Mouse (Mus musculus) naive thymus-derived CD4-positive, alpha-beta T cell, adult 2 months (primary cell): ENCODE measurements at regions not wholly inside any gene's neighbourhood (a gene's known extent, or its start where the extent isn't known, plus 50 kb on each side); places are given as distances from the start of the nearest gene placed in this dataset.

Experiments
- DNase-seq: peaks from one replicate; pipeline ENCODE4 v3.0.0-alpha.2; 2011; ENCODE audit warnings: low read depth

DNA sequence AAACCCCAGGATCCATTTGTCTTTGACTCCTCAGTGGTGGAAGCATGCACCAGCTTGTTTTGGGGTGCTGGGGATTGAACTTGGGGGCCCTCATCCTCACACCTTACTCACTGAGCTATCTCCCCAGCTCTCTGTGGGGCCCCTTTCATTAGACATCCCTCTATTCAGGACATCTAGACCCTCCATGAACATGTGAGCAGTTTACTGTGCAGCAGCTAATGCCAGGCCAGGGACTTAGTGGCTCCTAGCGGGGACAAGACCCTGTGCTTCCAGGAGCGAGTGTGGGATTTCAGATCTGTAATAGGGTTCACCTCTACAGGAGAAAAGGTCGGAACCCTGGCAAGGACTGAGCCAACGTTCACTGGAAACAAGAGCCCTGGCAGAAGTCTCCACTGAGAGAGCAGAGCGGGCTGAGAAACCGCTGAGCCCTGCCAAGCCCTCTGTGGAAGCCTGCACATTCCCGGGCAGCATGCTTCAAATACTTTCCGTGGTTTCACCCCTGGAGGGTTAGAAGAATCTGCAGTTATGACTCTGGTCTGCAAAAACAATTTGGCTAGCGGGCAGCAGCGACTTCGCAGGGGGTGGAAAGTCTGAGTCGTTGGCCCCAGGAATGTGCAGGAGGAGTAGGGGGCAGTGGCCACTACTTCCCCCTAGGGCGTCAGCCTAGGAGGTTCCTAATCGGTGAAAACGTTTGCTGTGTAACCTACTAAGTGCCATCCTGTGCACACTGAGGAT, 125.6 kb downstream of the Smad6 start:
- DNase-seq = no peak

DNA sequence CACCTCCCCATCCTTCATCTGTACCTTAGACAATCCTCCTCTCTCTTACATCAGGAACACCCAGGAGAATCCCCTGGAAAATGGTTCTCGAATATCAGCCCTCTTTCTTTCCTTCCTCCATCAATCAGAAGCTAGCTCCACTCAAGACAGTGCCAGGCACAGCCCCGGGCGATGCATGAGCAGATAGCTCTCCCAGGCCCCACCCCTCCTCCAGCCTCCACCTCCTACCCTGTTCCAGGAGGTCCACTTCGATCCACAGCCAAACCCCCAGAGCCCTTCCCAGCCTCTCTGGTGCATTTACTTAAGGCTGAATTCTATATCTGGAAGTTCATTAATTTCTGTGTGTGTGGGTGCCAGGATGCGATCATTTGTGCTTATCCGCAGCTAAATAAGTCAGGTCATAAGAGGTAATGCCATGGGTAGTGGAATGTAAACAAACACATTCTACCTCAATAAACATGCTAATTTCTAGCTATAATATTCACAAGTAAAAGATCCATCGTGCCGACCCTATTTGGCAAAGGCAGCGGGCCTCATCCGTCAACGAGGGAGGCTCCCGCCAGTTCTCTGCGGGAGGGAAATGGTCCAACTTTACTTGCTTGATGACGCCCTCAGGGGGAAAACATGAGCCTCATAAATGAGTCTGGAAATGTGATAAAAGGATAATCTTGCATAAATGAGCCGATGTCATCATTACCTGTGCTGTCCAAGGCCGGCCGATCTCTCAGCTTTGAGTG, 129.5 kb downstream of the Smad6 start:
- no peak for DNase-seq

- DNase-seq = no peak
Observed at GRCm38 (mm10) chr9:63890717-63891116, 131.1 kb downstream of the Smad6 start.

GRCm38 (mm10) chr9:63889570-63889969, 131.8 kb upstream of the Smad3 start:
- DNase-seq = no peak

- DNase-seq = no peak
Observed at GRCm38 (mm10) chr9:63884971-63885370, 127.2 kb upstream of the Smad3 start.

DNA sequence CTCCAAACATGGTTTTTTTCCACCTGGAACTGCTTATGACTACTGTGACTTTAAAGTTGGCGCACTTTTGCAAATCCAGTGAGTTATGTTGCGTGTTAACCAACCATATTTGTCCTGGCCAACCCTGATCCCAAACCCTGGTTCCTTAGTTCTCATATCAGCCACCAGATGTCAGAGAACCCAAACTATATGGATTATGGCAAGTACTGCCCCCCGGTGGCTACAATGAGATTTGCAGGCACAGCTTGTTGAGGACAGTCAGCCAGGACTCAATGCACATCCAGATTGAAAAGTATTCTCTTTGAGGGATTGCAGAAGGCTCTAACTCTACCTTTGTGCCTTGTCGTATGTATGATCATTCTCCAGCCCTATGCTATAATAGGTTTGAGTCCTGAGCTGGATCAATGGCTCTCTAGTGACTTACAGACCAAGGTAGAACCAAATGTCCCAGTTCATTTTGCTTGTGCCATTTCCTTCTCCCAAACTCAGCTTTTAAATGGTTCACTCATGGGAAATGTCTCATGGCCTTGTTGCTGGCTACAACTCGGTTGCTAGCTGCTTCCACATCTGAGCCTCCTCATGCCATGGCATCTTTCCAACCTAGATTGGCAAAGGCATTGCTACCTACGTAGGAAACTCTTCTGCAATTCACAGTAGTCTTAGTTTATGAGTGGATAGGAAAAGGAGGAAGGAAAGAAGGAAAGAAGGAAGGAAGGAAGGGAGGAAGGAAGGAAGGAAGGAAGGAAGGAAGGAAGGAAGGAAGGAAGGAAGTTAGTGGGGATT, 126.1 kb upstream of the Smad3 start:
- DNase-seq = peak; percentile 13

DNA sequence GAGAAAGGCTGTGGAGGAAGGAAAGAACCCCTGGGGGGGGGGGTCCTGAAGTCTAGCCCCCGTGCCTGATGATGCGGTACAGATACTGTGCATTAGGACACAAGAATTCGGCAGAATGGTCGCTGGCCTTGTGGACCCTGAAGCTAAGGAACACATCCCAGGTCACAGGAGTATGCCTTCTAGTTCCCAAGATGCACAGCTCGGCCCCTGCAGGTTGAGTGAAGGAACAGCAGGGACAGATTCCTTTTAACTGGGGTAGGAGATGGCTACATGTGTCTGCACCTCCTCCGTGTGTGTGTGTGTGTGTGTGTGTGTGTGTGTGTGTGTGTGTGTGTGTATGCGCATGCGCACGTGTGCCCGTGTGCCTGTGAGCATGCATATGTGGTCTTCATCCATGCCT, 123.9 kb upstream of the Smad3 start:
- DNase-seq = no peak

GRCm38 (mm10) chr9:63881261-63881563, 123.4 kb upstream of the Smad3 start:
- no peak for DNase-seq

- DNase-seq = no peak
Observed at GRCm38 (mm10) chr9:63880487-63881260, 122.9 kb upstream of the Smad3 start.

DNA sequence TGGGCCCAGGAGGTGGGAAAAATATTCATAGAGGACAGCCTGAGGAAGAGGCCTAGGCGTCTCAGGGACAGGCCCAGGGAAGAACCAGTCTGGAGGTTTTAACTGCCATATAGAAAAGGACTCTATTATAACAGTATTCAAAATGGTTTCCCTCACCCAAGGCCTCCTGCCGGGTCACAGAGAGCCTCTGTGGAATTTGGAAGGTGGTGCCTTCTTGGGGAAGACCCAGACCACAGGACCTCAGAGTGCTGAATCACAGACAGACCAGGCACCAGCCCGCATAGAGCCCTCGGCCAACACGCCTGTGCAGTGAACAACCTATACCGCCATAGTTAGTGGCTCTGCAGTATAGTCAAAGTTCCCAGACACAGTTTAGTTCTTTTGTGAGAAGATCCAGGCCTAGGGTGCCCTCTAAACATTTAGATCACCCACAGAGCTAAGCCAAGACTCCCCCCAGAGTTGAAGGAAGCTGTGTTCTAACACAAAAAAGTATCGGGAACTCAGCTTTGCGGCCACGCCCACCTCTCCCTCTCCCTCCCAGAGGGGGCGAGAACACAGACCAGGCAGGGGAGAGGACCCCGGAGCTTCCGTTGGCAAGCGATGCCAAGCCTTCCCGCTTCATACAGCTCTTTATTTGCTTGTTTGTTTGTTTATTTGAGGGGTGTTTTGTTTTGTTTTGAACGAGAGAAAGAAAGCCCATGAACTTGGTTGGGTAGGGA, 122.1 kb upstream of the Smad3 start:
- no peak for DNase-seq

GRCm38 (mm10) chr9:63877864-63878263, 120.1 kb upstream of the Smad3 start:
- no peak for DNase-seq

DNA sequence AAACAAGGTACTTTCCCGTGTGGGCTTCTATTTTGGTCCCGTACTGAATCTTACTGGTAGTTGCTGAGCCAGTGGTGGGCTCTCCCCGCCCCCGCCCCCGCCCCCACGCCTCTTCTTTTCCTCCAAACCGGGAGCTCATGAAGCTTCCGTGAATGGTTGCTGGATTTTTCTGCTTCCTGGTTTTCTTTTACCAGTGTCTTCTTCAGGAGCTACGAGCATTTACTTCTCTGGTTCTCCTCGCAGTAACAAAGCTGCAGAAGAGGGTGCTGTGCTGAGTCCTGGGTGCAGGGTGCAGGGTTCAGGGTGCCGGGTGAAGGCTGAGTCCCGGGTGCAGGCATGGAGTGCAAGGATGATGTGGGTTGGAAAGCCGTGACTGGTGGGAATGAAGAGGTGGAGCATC, 119.1 kb upstream of the Smad3 start:
- no peak for DNase-seq

DNA sequence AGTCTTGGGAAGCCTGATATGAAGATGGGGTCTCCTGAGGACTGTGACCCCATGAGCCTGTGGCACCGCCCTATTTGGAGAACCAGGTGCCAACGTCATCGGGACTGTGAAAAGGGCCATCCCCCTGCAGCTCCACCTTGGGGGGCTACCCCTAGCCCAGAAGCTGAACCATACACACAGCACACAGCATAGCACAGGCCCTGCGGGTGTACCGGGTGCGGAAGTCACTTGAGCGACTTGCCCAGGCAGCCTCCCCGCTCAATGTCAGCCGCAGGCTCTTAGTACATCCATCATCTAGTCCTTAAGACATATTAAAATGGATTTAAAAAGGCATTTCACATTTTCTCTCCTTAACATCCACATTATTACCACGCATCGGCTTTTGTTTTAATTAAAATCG, 118.2 kb upstream of the Smad3 start:
- no peak for DNase-seq

DNA sequence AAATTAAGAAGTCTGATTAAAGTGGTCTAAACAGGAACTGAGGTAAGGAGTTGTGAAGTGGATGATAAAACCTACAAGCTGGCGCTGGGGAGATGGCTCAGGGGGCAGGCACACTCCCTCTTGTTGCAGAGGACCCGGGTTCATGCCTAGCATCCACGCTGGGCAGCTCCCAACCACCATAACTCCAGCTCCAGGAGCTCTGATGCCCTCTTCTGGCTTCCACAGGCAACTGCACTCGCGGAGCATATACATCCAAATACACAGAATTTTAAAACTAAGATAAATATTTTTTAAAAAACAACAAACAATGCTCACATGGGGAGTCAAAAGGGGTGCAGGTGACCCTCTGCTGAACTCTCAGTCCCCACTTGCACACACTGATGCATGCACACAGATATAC, 117.4 kb upstream of the Smad3 start:
- no peak for DNase-seq

GRCm38 (mm10) chr9:63864350-63864749, 106.6 kb upstream of the Smad3 start:
- DNase-seq = no peak

DNA sequence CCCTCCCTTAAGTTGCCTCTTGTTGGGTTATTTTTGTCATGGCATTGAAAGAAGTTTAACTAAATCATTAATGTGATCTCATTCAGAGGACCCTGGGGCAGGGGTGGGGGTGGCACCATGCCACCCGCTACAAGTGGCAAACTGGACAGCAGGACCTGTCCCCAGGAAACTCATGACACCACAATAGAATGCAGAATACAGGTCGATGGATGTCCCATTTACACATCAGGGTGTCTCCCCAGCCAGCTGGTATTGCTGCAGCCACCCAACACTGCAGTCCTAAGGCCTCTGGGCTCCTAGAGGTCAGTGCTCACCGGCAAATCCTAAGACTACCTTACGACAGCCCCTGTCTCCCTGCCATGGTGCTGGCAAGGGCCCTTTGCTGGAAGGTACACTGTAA, 105.5 kb upstream of the Smad3 start:
- DNase-seq = no peak

GRCm38 (mm10) chr9:63862427-63862826, 104.6 kb upstream of the Smad3 start:
- no peak for DNase-seq

DNA sequence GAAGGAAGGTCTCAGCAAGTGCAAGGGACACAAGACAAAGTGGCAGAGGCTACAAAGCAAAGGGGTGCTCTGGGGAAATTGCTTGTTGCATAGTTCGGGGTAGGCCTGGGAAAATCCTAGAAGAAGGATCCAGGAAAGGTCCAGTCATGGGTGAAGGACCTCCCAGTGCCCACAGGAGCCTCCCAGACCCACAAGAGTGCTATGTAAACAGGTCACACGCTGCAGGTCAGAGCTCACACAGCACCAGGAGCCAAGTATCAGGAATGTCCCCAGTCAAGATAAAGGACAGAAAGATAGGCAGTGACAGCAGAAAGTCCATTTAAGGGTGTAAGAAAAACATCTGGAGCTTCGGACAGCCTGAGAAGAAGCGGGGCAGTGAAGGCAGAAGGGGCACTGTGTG, 103.6 kb upstream of the Smad3 start:
- DNase-seq = no peak

- no peak for DNase-seq
Observed at GRCm38 (mm10) chr9:63860196-63860595, 102.4 kb upstream of the Smad3 start.

DNA sequence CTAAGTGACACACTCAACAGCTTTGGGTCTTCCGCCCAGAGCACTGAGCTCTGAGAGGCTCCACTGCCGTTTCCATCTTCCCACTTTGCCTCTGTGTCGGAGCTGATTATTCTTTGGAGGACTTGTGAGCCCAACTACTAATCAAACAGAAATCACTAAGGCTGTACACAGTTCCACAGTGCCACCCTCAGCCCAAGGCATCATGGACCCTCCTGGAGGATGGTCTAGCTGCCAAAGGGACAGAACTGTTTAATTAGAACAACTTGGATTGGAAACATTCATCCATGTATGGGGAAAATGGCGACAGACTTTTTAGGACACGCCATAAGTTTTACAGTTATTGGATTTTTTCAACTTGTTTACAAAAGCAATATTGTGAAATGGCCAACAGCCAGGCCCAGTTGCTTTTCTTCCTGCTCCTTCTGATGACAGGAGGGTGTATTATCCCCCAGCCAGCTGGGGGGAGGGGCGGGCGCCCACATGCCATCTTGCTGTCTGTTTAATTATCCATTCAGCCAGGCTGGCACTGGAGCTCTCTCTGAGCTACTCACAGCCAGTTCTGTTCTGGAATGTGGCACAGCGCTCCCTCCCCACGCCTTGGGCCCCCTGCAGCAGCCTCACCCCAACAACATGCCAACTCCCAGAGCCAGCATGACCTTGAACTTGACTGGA, 98.4 kb upstream of the Smad3 start:
- no peak for DNase-seq

- no peak for DNase-seq
Observed at GRCm38 (mm10) chr9:63851809-63852208, 94.0 kb upstream of the Smad3 start.
